Mouse (Mus musculus) C2C12 (cell line): ENCODE results near the gene Dcaf11.

Experiments
- CTCF ChIP-seq: IDR thresholded peaks from one replicate; pipeline ENCODE4 v1.5.1; 2011; ENCODE audit not compliant: control insufficient read depth, insufficient read depth, insufficient read length
- MYOG ChIP-seq: IDR thresholded peaks from one replicate; pipeline ENCODE4 v1.6.1; 2011; ENCODE audit not compliant: control insufficient read depth, insufficient read length; ENCODE audit errors: extremely low read depth
- USF1 ChIP-seq: IDR thresholded peaks from one replicate; pipeline ENCODE4 v1.6.1; 2011; ENCODE audit warnings: low read depth, mild to moderate bottlenecking, control low read depth, moderate library complexity

DNA sequence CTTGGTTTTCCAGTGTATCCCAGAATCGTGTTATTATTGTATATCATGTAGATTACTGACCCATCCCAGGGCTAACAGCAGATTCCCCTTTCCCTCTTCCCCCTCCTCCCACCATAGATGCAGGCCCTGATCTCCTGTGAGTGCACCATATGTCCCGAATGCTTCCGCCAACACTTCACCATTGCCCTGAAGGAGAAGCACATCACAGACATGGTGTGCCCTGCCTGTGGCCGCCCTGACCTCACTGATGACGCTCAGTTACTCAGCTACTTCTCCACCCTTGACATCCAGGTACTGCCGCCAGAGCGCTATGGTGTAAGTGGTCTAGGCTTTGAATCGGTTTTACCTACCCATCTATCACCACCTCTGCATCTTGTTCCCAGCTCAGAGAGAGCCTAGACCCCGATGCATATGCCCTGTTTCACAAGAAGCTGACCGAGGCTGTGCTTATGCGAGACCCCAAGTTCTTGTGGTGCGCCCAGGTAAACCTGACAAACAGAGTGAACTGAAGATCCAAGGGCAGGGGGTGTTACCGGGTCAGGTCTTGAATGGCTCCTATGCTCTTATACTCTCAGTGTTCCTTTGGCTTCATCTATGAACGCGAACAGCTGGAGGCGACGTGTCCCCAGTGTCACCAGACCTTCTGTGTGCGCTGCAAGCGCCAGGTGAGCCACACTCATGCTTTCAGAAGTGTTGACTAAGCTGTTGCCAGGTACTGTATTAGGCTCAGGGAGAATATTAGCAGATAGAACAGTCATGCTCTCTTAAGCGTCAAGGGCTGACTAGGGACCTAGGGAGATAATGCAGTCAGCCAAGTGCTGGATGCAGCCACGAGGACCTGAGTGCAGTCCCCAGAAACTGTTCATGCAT is 39.0 kb downstream of the Dcaf11 start:
- no peak for TF ChIP-seq MYOG
- no peak for TF ChIP-seq CTCF
- TF ChIP-seq USF1 = no peak
